Mouse (Mus musculus) spleen, adult 12 weeks (tissue): ENCODE measurements at regions not wholly inside any gene's neighbourhood (a gene's known extent, or its start where the extent isn't known, plus 50 kb on each side); places are given as distances from the start of the nearest gene placed in this dataset.

ENCODE experiments used
- DNase-seq: peaks from one replicate; pipeline ENCODE4 v3.0.0; 2022; ENCODE audit warnings: low spot score

DNA sequence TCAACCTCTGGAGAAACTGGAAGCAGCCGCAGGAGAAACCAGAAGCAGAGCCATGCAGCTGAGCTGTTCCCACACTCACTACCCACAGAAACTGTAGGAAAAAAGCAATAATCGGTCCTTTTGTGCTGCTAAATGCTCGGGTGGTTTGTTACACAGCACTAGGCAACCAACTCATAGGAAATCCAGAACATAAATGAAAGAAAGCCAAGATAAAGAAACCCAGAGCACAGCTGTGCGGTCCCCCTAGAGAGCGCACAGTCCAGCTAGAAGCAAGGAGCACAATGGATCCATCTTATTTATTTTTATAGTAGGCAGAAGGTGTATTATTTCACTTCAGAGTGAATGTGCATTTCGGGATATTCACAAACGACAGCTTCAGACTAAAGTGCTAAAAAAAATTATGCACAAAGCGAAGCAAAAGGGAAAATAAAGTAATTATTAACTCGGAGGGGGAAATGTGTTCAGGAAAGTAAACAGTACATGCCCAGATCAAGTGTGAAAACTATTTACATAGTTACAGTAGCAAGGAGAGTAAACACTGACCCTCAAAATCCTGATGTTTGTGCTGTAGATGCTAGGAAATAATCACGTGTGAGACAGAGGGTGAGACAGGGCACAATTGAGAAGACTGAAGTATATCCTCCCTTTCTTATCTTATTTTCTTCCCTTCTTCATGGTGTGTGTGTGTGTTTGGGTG is 204.4 kb upstream of the Noct start:
- DNase-seq = no peak

DNA sequence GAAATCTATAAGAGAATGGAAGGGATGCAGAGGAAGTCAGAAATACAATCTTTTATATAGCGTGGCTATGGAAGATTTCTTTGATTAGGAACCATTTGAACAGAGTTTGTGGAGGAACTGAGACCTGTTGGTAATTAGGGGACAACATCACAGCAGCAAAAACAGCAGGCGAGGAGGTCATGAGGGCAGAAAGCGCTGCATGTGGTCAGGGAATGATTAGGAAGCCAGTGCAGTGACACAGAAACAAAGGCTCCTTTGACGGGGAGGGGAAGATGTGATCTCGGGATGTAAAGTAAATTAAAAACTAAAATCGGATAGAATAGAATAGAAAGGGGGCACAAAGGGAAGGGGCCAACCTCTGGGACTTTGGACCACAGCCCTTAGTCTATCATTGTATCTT is 199.6 kb upstream of the Noct start:
- no peak for DNase-seq

DNA sequence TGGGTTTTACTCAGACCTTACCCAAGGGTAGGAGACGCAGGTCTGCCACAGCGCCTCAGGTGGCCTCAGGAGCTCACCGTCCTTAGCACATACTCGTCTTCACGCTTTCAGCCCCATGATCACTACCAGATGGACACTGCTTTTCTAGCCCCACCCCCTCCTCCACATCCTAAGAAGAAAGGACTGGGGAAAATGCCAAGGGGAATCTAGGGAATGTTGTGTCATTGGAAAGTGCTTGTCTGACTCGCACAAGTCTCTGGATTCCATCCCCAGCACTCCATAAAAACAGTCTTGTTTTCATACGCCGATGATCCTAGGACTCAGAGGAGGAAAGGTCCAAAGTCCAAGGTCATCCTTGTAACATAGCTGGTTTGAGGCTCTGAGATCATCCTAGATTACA is 192.4 kb upstream of the Noct start:
- DNase-seq = no peak

DNA sequence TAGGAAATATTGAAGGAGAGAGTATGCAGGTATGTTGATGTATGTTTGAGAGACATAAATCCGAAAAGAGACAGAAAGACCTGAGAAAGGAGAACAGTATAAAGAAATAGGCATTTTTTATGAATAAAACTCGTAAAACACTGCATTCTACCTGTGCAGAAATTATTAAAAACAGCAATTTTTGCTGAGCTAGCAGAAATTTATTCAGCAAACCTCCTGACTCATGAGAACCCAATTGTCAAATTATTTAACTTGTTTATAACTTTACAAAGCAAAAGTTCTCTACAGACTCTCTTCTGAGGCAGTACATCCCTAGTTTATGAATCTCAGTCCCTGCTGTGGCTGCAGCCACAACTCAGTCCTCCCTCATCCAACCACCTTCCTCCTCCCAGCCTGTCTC is 191.0 kb upstream of the Noct start:
- no peak for DNase-seq

DNA sequence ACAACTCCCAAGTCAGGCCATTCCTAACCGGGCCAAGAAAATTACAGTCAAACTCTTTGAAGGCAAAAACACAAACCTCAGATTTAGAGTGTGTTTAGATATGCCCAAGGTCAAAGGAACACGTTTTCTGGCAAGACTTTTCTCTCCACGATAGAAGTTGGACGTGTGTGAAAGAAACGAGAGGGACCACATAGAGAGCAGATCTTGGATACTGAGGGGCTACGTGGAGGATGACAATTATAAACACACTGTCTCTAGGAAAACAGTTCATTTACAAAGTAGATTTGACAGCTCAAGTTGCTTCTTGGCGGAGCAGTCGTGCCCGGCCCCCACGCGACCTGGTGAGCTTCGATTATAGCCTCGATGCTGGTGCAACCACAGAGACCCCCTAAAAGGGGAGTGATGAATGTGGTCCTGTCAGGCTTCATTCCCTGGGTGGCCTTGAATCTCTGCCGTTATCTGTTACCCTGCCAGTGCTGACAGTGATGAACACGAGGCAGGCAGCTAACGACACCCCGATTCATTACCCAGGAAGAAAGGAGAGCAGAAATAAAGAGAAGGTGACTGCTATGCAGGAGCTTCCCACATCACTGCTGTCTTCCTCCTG is 187.4 kb upstream of the Noct start:
- DNase-seq = no peak

DNA sequence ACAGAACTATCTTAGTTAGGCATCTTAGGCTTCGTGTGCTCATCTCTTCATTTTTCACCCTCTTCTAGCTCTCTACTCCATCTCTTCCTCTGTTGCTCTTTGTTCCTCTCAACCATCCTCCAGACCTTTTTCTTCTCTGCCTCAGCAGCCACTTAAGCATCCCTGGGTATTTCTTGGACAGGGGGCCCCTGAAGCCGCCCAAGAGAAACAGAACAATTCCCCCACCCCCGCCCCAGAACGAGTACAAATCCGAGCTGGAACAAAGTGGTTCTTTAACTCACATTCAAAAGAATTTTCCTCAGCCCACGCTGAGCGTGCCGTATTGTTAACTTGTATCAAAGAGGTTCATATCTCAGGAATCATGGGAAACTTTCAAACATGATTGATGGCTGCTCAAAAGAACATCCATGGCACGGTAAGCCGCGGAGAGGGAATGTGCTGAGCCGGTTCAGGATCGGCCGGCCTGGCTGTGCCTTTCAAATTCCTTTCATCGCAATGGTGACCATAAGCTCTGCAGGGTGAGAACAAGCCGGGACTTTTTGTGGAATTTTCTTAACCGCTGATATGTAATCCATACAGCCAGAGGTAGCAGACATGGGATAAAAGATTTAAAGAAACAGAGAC is 181.9 kb upstream of the Noct start:
- no peak for DNase-seq

DNA sequence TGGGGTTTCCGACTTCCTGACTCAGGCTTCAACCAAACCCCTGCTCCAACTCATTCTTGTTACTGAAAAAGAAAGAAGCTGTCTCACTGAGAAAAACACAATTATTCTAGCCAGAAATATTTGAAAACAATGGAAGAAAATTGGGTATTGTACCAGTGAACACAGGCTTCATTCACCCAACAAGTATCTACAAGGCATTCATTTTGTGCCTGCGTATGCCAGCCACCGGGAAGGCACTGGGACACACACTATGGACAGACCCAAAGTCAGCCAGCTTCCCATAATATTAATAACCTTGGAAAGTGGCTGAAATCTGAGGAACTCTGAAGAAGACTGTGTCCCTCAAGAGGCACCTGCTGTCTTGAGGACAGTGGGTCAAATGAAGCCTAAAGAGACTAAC is 175.5 kb upstream of the Noct start:
- DNase-seq = no peak

DNA sequence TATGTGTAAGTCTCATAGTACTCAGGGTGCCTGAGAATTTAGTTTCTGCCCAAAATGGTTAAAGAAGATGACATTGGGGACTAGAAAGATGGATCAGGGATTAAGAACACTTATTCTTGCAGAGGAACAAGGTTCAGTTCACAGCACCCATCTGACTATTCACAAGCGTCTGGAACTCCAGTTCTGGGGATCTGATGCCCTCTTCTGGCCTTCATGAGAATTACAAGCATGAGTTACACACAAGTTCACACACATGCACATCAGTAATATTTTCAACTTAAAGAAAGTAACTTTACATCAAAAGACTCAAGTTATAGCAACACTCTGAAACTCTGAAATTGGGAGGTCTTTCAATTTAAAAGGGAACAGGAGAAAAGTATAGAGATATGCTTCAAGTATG is 174.1 kb upstream of the Noct start:
- DNase-seq = no peak

DNA sequence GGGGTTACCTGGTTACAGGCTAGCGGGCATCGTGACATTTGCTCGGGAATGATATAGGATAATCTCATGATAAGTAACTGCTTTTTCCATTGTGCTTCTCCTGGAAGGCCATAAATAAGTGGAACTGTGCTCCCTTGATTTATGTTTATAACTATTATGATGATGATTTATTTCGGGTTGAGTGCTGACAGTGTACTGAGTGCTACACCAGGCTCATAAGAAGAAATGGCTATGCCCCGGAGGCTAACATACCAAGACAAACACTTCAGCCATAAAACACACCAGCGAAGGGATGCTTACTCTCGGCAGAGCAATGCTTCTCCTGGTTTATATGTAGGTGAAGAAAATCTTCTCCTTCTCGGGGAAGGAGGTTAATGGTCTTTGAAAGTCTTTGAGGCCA is 169.2 kb upstream of the Noct start:
- no peak for DNase-seq

DNA sequence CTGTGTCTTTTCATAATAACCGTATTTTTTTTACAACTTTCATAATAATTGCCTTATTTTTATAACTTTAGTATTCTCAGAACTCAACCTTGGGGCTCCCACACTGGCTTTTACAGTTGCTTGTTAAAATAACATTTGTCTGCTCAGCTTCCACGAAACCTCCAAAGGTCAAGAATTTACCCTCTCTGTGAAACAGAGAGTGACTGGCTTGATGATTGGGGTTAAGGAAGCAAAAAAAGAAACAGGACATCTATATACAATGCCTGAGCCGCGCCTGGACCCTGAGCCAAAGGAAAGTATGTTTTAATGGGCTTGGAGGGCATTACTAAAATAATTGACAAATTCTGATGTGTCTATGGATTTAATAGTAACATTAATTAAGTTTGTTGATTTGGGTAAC is 160.0 kb upstream of the Noct start:
- DNase-seq = no peak

GRCm38 (mm10) chr3:51066373-51066772 is 157.9 kb upstream of the Noct start:
- DNase-seq = no peak

- no peak for DNase-seq
These were observed 151.8 kb upstream of the Noct start for GRCm38 (mm10) chr3:51072417-51072816.

DNA sequence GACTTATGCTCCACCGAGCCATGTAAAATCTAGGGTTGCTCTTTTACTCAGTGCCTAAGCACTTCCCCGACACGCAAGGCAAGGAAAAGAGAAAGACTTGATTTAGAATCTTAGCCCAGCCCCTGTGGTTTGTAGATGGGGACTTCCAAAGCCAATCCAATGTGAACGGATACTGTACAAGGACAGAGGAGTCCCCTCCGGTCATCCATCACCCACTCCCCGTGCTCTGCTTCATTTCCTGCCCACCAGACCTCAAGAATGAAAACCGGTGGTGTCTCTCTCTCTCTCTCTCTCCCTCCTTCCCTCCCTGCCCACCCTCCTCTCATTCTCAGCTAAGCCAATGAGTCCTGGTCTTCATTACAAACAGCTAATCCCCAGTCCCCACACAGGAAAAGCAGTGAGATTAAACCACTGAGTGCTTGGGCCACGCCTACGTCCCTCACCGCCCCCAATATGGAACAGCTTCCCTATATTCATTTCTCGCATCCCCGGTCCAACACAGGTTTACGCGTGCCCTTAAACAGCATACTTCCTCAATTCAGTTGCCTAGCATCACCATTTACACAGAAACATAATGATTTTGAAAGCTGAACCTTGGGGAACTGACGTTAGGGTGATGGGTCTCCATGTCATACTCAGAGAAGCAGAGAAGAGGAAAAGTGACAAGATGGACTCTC is 151.1 kb upstream of the Noct start:
- DNase-seq = no peak

- DNase-seq = no peak
These were observed 150.4 kb upstream of the Noct start for GRCm38 (mm10) chr3:51073743-51074319.

DNA sequence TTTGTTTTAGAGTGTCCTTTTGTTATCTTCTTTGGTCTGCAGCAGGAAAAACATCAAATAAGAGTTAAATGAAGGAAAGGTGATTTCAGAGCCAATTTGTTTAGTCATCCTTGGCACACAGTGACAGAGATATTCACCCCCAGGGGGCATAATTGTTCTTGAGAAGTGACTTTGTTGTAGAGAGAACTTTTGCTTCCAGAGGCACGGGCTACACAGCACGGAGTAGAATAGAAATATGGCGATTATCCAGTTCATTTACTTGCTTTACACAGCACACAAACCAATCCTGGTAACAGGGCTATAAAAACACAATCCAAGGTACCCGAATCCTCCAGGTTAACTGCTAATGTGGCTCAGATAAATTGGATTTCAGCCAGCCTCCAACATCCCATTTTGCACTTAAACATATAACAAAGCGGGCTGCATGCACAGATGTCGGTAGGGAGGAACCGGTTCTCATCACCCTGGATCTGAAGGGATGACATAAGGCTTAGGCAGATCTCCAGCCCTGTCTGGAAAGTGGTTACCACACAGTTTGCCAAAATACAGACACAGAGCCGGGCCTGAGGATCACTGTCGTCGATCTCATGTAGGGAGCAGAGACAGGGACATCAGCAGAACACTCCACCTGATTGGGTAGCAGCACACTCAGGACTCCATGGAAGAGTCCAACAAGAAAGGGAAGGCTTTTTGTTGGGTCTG is 148.9 kb upstream of the Noct start:
- no peak for DNase-seq

DNA sequence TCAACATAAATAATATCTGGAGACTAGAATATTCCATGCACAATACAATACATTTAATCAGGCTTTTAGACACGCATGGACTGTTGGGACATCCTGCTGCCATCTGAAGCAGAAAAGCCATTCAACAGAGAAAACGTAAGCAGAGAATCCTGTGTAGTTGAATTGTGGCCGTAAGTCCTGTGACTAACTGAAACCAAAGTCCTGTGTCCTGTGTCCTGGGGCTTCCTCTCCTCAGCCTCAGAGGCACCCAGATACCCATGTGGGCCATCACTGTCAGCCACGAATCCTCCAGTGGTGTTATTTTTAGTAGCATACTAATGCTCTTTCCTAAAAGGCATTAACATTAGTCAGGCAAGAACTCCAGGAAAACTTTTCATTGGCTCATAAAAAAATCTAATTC is 145.8 kb upstream of the Noct start:
- no peak for DNase-seq

- DNase-seq = no peak
These were observed 143.8 kb upstream of the Noct start for GRCm38 (mm10) chr3:51080415-51080814.

GRCm38 (mm10) chr3:51080855-51081254 is 143.4 kb upstream of the Noct start:
- no peak for DNase-seq

- DNase-seq = no peak
These were observed 141.2 kb upstream of the Noct start for GRCm38 (mm10) chr3:51082831-51083575.

- no peak for DNase-seq
These were observed 140.7 kb upstream of the Noct start for GRCm38 (mm10) chr3:51083583-51083982.

DNA sequence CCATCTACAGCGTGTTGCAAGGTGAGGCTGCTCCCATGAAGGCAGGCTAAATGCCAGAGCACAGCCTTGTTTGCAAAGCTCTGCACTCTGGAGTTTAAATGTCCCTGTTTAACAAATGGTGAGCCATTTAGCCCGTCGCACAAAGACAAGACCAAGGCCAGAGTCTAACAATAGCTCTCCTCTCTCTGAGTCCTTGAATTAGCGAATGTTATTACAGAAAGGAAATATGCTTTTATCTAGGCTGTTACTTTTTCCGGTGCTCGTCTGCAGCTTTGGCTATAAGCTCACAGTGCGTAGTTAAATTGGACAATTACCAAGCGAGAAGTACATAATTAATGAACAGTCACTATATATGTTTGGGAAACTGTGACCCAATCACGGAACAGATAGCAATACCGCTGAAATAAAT is 137.8 kb upstream of the Noct start:
- DNase-seq = no peak
